8 mouse cellular contexts compared by ENCODE assay signal in the genomic region with DNA sequence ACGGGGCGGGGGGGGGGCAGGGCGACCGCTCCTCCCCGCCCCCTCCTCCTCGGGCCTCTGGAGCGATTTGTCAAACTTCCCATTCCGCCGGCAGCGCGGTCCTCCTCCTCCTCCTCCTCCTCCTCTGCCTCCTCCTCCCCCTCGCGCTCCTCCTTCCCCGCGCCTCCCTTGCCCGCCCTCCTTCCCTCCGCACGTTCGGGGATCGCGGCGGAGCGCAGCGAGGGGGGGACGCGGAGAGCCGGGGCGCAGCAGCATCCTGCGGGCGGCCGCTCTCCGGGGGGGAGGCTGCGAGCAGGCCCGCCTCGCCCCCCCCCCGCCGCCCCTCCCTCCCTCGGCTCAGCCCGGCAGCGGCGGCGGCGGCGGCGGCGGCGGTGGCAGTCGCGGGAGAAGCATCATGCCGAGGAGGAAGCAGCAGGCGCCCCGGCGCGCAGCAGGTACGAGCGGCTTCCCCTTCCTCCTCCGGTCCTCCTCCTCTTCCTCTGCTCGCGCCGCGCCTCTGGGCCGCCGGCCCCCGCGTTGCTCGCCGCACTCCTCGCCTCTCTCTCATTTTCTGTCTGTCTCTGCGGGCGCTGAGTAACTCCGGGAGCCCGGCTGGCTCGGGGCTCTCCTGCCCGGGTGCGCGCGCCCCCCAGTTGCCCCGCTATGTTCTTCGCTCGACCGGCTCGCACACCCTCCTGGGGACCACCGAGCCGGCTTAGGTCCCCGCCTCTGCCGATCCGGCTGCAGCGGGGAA. TPM values are rescaled to one million over a fixed set of nuclear protein-coding genes. Genes with fewer than 3 reads are reported as not detected.
DNase-seq lines count a peak whose midpoint lies in the region; ATAC-seq and TF ChIP-seq lines count a peak whose summit lies in the region.

Gene Tshz3 (plus strand): TSS at position 263 of the 733 bp plus-strand sequence.

- H3K9me3 ChIP-seq in E14TG2a.4 (ENCODE audit: low read length) = no peaks in the 10 kb centered on the region
- no peaks in the 10 kb centered on the region for H3K9me3 ChIP-seq in forebrain, embryonic 15.5 days

- no peak for TF ChIP-seq CTCF in E14TG2a.4 (conservative IDR thresholded peaks at IDR 0.05; ENCODE audit: low read length)
- TF ChIP-seq CTCF in bone marrow, adult 2 months (IDR thresholded peaks at IDR 0.05; ENCODE audit: control insufficient read depth, insufficient read depth, low read length) = no peak
- TF ChIP-seq CTCF in lung, adult 2 months (IDR thresholded peaks at IDR 0.05; ENCODE audit: insufficient read depth, low read length) = no peak
- TF ChIP-seq CTCF in olfactory bulb, adult 2 months (IDR thresholded peaks at IDR 0.05; ENCODE audit: insufficient read depth, low read depth, low read length) = no peak

- DNase-seq in heart, postnatal 4 days = peak; percentile 74
- peak; percentile 47 to 55 for DNase-seq in layer of hippocampus, adult 8-10 months (ENCODE audit: low spot score in 2 of 2)
- DNase-seq in lung, adult 2 months = peak; percentile 54
- DNase-seq in urinary bladder, postnatal 4 days (ENCODE audit: low spot score in 2 of 2) = peak; percentile 77 to 78

- H3K36me3 ChIP-seq in E14TG2a.4 (ENCODE audit: insufficient read depth, low read length) = no peaks in the 10 kb centered on the region
- H3K36me3 ChIP-seq in forebrain, embryonic 15.5 days = no peaks in the 10 kb centered on the region

- peaks cover 84% of the 10 kb centered on the region for H3K27me3 ChIP-seq in E14TG2a.4 (ENCODE audit: insufficient read depth, low read length)
- H3K27me3 ChIP-seq in forebrain, embryonic 15.5 days = peaks cover 26% of the 10 kb centered on the region

- peak within 1 kb of the TSS; percentile 78 for H3K9ac ChIP-seq in forebrain, embryonic 15.5 days (replicated peaks)

- ATAC-seq in forebrain, embryonic 15.5 days (replicated peaks) = peak; percentile 69

- no peak within 1 kb of the TSS; the same call in 1 of the 2 replicates for H3K27ac ChIP-seq in bone marrow, adult 2 months (ENCODE audit: control insufficient read depth, insufficient read depth, low read depth, low read length, poor library complexity)
- peak within 1 kb of the TSS; percentile 84 for H3K27ac ChIP-seq in forebrain, embryonic 15.5 days (replicated peaks)
- H3K27ac ChIP-seq in olfactory bulb, adult 2 months (ENCODE audit: insufficient read depth, low read depth, low read length) = no peak within 1 kb of the TSS

- no peak for TF ChIP-seq POLR2A in bone marrow, adult 2 months (IDR thresholded peaks at IDR 0.05; ENCODE audit: borderline replicate concordance, control insufficient read depth, low read depth, low read length)
- no peak for TF ChIP-seq POLR2A in lung, adult 2 months (IDR thresholded peaks at IDR 0.05; ENCODE audit: borderline replicate concordance, extremely low read depth, low read depth, low read length)
- no peak for TF ChIP-seq POLR2A in olfactory bulb, adult 2 months (IDR thresholded peaks at IDR 0.05; ENCODE audit: insufficient read depth, low read depth, low read length)

- under 1% methylated on average over 69 of the region's 88 CpGs for WGBS in bone marrow, adult 2 months
- WGBS in forebrain, embryonic 15.5 days = under 1% methylated on average over 35 of the region's 88 CpGs
- WGBS in lung, adult 2 months = 1% methylated on average over 41 of the region's 88 CpGs
- WGBS in olfactory bulb, adult 2 months = 0% methylated on average over 47 of the region's 88 CpGs

- peak within 1 kb of the TSS; percentile 88 for H3K4me3 ChIP-seq in E14TG2a.4 (replicated peaks; ENCODE audit: low read length)
- H3K4me3 ChIP-seq in bone marrow, adult 2 months (replicated peaks; ENCODE audit: control insufficient read depth, low read depth, low read length) = peak within 1 kb of the TSS; percentile 28
- H3K4me3 ChIP-seq in forebrain, embryonic 15.5 days = peak within 1 kb of the TSS; percentile 90
- peak within 1 kb of the TSS; percentile 95 for H3K4me3 ChIP-seq in lung, adult 2 months (replicated peaks; ENCODE audit: extremely low read depth, low read depth, low read length)
- H3K4me3 ChIP-seq in olfactory bulb, adult 2 months (ENCODE audit: insufficient read depth, low read depth, low read length) = peak within 1 kb of the TSS; percentile 58

- peaks cover 32% of the 10 kb centered on the region for H3K4me1 ChIP-seq in E14TG2a.4 (replicated peaks; ENCODE audit: low read depth, low read length)
- H3K4me1 ChIP-seq in bone marrow, adult 2 months (ENCODE audit: control insufficient read depth, insufficient read depth, low read length) = no peaks in the 10 kb centered on the region
- H3K4me1 ChIP-seq in forebrain, embryonic 15.5 days = peaks cover 51% of the 10 kb centered on the region
- peaks cover 6% of the 10 kb centered on the region; the same call in 1 of the 2 replicates for H3K4me1 ChIP-seq in lung, adult 2 months (ENCODE audit: control insufficient read depth, insufficient read depth, low read length)
- H3K4me1 ChIP-seq in olfactory bulb, adult 2 months (ENCODE audit: control insufficient read depth, insufficient read depth, low read length) = peaks cover 20% of the 10 kb centered on the region; the same call in 1 of the 2 replicates

- H3K4me2 ChIP-seq in forebrain, embryonic 15.5 days (replicated peaks) = peak within 1 kb of the TSS; percentile 94

RNA-seq across cellular contexts. Expression of gene Tshz3, which starts in this region (rescaled TPM):
- 0.60 and 1.0 TPM in 2 replicates for polyA plus RNA-seq in bone marrow, adult 2 months (2011; ENCODE audit: insufficient read depth, insufficient read length, low replicate concordance, missing spikeins)
- 20.0 and 20.8 TPM in 2 replicates for polyA plus RNA-seq in forebrain, embryonic 15.5 days (2015; fragmentation: Nextera tagmentation; extraction: Ambion mirVana)
- total RNA-seq in heart, postnatal 4 days (2021) = 1 to 10 TPM; 5.5 to 6.1 TPM
- total RNA-seq in layer of hippocampus, adult 8-10 months (2022) = 10 to 100 TPM; 20.2 to 23.5 (median 21.8) TPM
- polyA plus RNA-seq in lung, adult 2 months (2012; rRNA removed) = 3.2 and 5.1 TPM in 2 replicates
- not detected in 2 replicates for polyA plus RNA-seq in olfactory bulb, adult 2 months (2012; ENCODE audit: insufficient read depth, insufficient read length, low replicate concordance, missing spikeins)

Comparison
In these comparisons a context has a peak if more than half of its experiments do, and no peak if none do; other contexts are left out.
1. H3K4me3 ChIP-seq: peak in every context shown above with its lines; median percentile 95 in lung, adult 2 months; 90 in forebrain, embryonic 15.5 days; 88 in E14TG2a.4; 58 in olfactory bulb, adult 2 months; 28 in bone marrow, adult 2 months.